Mouse (Mus musculus) spleen, embryonic (tissue): ENCODE results near the gene Cfap57.
"Not testable (repeated sequence)": the region's sequence is repeated elsewhere in the genome, so short reads cannot be mapped to it uniquely, and the experiment has no call there.

Experiments
- CTCF ChIA-PET: fragments of 350-600 bp; sonication (Branson Sonifier 250); formaldehyde crosslinking; loops from one replicate; lab custom pipeline; 2022; lab: Charles Lee

Cfap57 gene

DNA sequence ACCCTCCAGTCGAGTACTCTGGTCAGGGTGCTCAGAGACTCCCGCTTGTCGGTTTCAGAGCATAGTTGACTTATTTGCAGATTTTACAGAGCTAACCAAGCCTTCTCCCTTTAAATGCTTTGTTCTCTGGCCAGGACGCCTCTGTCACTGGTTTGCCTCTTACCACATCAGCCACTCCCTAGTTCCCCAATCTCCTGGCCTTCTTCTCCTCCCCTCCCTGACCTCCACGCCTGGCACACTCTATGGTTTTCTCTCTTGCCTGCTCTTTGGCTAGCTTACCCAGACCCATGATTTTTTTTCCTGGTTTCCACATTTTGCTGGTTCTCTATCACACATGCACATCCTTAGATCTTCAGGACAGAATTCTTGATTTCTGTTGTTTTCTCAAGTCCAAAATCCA lies 102.4 kb downstream of the Cfap57 start:
- CTCF ChIA-PET, result no interaction called here

DNA sequence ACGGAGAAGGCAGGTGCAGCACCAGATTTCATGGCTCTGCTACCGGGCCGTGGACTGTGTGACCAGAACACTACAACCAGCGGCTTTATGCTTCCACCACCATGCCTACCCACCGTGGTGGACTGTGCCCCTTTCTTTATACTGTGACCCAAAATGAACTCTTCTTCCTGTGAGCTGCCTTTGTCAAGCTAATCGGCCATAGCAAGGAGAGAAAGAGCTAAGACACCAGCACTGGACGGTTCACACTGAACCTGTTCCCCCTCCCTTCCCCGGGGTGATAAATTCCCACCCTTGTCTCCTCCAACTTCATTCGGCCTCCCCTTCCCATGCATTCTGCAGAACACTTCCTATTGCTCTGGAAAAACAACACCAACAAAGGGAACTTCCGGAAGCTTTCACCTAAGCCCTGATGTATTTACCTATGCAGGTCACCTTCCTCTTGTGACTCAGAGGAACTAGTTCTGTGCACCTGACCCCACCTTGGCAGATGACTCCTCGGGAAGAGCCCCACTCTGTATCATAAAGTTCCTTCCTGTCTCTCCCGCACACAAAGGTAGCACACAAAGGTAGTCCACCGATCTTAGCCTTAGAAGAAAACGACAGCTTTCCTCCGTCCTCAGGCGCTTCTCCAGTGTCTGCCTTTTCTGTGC lies 103.0 kb downstream of the Cfap57 start:
- CTCF ChIA-PET, result no interaction called here

DNA sequence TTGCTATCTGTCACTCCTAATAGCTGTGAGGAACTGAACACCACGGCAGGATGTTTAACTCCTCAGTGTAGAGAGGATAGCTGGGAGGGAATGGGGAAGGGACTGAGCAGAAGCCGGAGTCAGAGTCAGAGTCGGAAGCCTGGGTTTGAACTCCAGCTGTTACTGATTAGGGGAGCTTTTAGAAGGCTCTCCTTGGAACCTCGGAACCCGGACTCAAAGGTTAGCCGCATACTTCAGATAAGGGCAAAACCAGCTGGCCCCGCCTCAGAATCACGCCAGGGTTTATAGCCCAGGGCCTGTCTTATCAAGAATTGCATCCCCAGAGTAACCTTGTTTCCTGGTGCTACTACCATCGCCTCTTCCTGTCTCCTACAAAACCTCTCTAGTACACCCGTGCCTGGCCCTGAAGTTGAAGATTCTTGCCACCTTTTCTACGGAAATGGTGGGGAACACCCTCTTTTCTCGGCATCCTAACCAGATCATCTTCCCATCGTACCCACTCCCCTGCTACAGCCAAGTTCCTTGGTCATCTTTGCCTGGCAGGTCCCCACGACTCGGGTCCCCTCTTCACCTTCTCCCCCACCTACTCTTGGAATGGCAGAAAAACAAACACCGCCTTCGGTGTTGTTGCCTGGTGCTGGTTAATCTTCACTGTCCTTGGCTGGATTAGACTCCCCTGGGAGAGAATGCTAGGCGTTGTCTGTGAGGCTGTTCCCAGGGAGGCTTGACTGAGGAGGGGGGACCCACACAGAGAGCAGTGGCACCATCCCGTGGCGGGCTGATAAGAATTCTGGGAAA lies 103.7 kb downstream of the Cfap57 start:
- CTCF ChIA-PET, result no interaction called here

DNA sequence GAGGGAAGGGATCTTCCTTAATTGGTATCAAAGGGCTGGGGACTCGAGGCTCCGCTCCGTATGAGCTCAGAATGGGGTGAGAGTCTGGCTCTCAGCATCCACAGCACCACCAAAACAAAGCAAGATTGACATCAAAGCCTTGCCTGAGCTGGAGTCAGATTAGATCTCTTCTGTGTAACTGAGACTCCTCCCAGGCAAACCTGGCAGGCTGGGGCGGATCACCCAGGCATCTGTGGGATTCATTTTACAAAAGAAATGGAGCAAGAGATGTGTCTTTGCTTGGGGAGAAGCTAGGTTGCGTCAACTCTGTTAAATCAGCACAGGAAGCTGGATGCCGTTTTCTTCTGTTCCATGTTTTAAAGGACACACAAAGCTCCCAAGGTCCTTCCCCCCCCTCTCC lies 111.5 kb downstream of the Cfap57 start:
- CTCF ChIA-PET, result no interaction called here

DNA sequence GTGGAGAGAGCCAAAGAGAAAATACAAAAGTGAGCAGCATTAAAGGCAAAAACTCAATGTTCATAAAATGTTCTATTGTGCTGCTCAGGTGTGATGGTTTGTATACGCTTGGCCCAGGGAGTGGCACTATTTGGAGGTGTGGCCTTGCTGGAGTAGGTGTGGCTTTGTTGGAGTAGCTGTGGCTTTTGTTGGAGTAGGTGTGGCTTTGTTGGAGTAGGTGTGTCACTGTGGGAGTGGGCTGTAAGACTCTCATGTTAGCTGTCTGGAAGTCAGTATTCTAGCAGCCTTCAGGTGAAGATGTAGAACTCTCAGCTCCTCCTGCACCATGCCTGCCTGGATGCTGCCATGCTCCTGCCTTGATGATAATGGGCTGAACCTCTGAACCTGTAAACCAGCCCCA lies 113.4 kb downstream of the Cfap57 start:
- CTCF ChIA-PET, result not testable (repeated sequence)

DNA sequence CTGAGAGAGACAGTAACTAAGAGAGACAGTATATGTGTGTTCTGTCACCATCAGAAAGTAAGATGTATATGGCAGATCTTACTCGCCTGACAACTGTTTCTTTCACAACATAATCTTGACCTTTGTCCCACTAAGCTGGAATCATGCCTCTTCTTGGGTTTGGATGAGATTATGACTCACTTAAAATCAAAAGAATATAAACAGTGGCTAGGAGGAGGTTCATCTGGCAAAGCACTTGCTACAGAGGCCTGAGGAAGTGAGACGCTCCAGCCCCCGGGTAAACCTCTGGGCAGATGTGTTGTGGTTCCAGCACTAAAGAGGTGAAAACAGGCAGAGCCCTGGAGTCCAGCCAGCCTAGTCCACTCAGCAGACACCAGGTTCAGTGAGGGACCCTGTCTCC lies 115.0 kb downstream of the Cfap57 start:
- CTCF ChIA-PET, result no interaction called here
